Mouse (Mus musculus): ENCODE results near the gene Sema3b.

Sema3b gene

GRCm38 (mm10) chr9:107633091-107633660, 24.1 kb upstream of the Sema3b start:
- peak; percentile 81 for DNase-seq (ENCODE audit: low spot score)

- peak; percentile 66 for DNase-seq (ENCODE audit: low spot score)
Measured at GRCm38 (mm10) chr9:107632478-107632877, 23.4 kb upstream of the Sema3b start.

- DNase-seq (ENCODE audit: low spot score): no peak
Measured at GRCm38 (mm10) chr9:107631861-107632260, 22.8 kb upstream of the Sema3b start.

- DNase-seq (ENCODE audit: low spot score): no peak
Measured at GRCm38 (mm10) chr9:107631311-107631826, 22.3 kb upstream of the Sema3b start.

GRCm38 (mm10) chr9:107630576-107630975, 21.5 kb upstream of the Sema3b start:
- DNase-seq (ENCODE audit: low spot score): peak; percentile 69

GRCm38 (mm10) chr9:107629901-107630425, 20.9 kb upstream of the Sema3b start:
- DNase-seq (ENCODE audit: low spot score): no peak

GRCm38 (mm10) chr9:107629411-107629730, 20.3 kb upstream of the Sema3b start:
- DNase-seq (ENCODE audit: low spot score): no peak

GRCm38 (mm10) chr9:107628721-107629410, 19.8 kb upstream of the Sema3b start:
- DNase-seq (ENCODE audit: low spot score): no peak

- DNase-seq (ENCODE audit: low spot score): no peak
Measured at GRCm38 (mm10) chr9:107627387-107628255, 18.6 kb upstream of the Sema3b start.

- peak; percentile 92 for DNase-seq (ENCODE audit: low spot score)
Measured at GRCm38 (mm10) chr9:107626844-107627277, 17.8 kb upstream of the Sema3b start.

- no peak for DNase-seq (ENCODE audit: low spot score)
Measured at GRCm38 (mm10) chr9:107626158-107626843, 17.3 kb upstream of the Sema3b start.

- no peak for DNase-seq (ENCODE audit: low spot score)
Measured at GRCm38 (mm10) chr9:107625351-107626128, 16.5 kb upstream of the Sema3b start.

GRCm38 (mm10) chr9:107624951-107625350, 15.9 kb upstream of the Sema3b start:
- DNase-seq (ENCODE audit: low spot score): no peak

- no peak for DNase-seq (ENCODE audit: low spot score)
Measured at GRCm38 (mm10) chr9:107624539-107624938, 15.5 kb upstream of the Sema3b start.

GRCm38 (mm10) chr9:107620954-107621353, 11.9 kb upstream of the Sema3b start:
- DNase-seq (ENCODE audit: low spot score): no peak

GRCm38 (mm10) chr9:107619546-107619879, 10.5 kb upstream of the Sema3b start:
- no peak for DNase-seq (ENCODE audit: low spot score)

- no peak for DNase-seq (ENCODE audit: low spot score)
Measured at GRCm38 (mm10) chr9:107618778-107619545, 9.9 kb upstream of the Sema3b start.

- no peak for DNase-seq (ENCODE audit: low spot score)
Measured at GRCm38 (mm10) chr9:107618098-107618497, 9.1 kb upstream of the Sema3b start.

GRCm38 (mm10) chr9:107617461-107617860, 8.4 kb upstream of the Sema3b start:
- no peak for DNase-seq (ENCODE audit: low spot score)

- no peak for DNase-seq (ENCODE audit: low spot score)
Measured at GRCm38 (mm10) chr9:107615035-107615434, 6.0 kb upstream of the Sema3b start.

Measured in testis, postnatal 10 days (tissue).